Mouse (Mus musculus): ENCODE data around the gene Ocm. TPM values are rescaled to one million over a fixed set of nuclear protein-coding genes. Genes with fewer than 3 reads are reported as not detected.

Gene Ocm
- polyA plus RNA-seq, 1 experiment from 2014 or later = not detected

Other genes starting within 250 kb of the Ocm start
- gene Eif2ak1, start 208.9 kb downstream of the Ocm start, polyA plus RNA-seq (2016; fragmentation: Nextera tagmentation; extraction: Ambion mirVana) = 46.6 and 47.4 TPM in 2 replicates
- 0.31 and 0.36 TPM in 2 replicates for gene Ankrd61, start 129.0 kb downstream of the Ocm start, polyA plus RNA-seq (2016; fragmentation: Nextera tagmentation; extraction: Ambion mirVana)
- 141 TPM in 2 replicates for gene Aimp2, start 116.8 kb downstream of the Ocm start, polyA plus RNA-seq (2016; fragmentation: Nextera tagmentation; extraction: Ambion mirVana)
- 40.8 and 41.5 TPM in 2 replicates for gene Pms2, start 116.7 kb downstream of the Ocm start, polyA plus RNA-seq (2016; fragmentation: Nextera tagmentation; extraction: Ambion mirVana)
- 0.44 and 0.61 TPM in 2 replicates for gene Gm42421, start 98.5 kb downstream of the Ocm start, polyA plus RNA-seq (2016; fragmentation: Nextera tagmentation; extraction: Ambion mirVana)
- 0.43 and 0.64 TPM in 2 replicates for gene Rsph10b, start 93.6 kb downstream of the Ocm start, polyA plus RNA-seq (2016; fragmentation: Nextera tagmentation; extraction: Ambion mirVana)
- 104 and 107 TPM in 2 replicates for gene Ccz1, start 11.8 kb downstream of the Ocm start, polyA plus RNA-seq (2016; fragmentation: Nextera tagmentation; extraction: Ambion mirVana)
- gene Lmtk2, start 73.8 kb upstream of the Ocm start, polyA plus RNA-seq (2016; fragmentation: Nextera tagmentation; extraction: Ambion mirVana) = 5.5 and 5.7 TPM in 2 replicates
- gene Bhlha15, start 163.6 kb upstream of the Ocm start, polyA plus RNA-seq (2016; fragmentation: Nextera tagmentation; extraction: Ambion mirVana) = 0.12 and 0.23 TPM in 2 replicates
- gene Tecpr1, start 196.9 kb upstream of the Ocm start, polyA plus RNA-seq (2016; fragmentation: Nextera tagmentation; extraction: Ambion mirVana) = 18.1 and 19.9 TPM in 2 replicates
- 113 and 119 TPM in 2 replicates for gene Bri3, start 217.8 kb upstream of the Ocm start, polyA plus RNA-seq (2016; fragmentation: Nextera tagmentation; extraction: Ambion mirVana)

Measured in forebrain, embryonic 10.5 days (tissue).